Mouse (Mus musculus) ES-E14 (cell line): Measurements from ENCODE around the gene 4930447C04Rik. TPM values are rescaled to one million over a fixed set of nuclear protein-coding genes. Genes with fewer than 3 reads are reported as not detected.

Source experiments
- DNase-seq: peaks from one replicate; pipeline ENCODE4 v3.0.0-alpha.2; 2013; ENCODE audit warnings: low read depth, low spot score
- H3K27ac ChIP-seq: 2 replicates; pipeline ENCODE4 v1.5.1; 2012; ENCODE audit warnings: low read depth, mild to moderate bottlenecking, low read length, moderate library complexity, mixed read lengths; ENCODE audit not compliant: poor library complexity, insufficient read depth, severe bottlenecking
- H3K36me3 ChIP-seq: 2 replicates; pipeline ENCODE4 v1.6.1; 2012; ENCODE audit warnings: mild to moderate bottlenecking, low read length, moderate library complexity, mixed read lengths; ENCODE audit not compliant: control insufficient read depth, poor library complexity, insufficient read depth, severe bottlenecking
- H3K4me1 ChIP-seq, 2 experiments: fragments of 150-350 bp in 1 of 2; sonication (generic) in 1 of 2; 2 replicates each; pipeline ENCODE4 v1.6.1; 2012; ENCODE audit warnings: low read length in 2 of 2, mild to moderate bottlenecking in 1 of 2, mixed read lengths in 1 of 2; ENCODE audit not compliant: control insufficient read depth in 2 of 2, insufficient read depth in 2 of 2, poor library complexity in 1 of 2
- H3K4me3 ChIP-seq, 2 experiments: fragments of 150-350 bp in 1 of 2; sonication (generic) in 1 of 2; 2 replicates each; pipeline ENCODE4 v1.5.1; 2012; ENCODE audit warnings: low read length in 2 of 2, low read depth in 1 of 2, mild to moderate bottlenecking in 1 of 2, mixed read lengths in 1 of 2; ENCODE audit not compliant: insufficient read depth in 1 of 2, poor library complexity in 1 of 2, severe bottlenecking in 1 of 2
- H3K9ac ChIP-seq: 2 replicates; pipeline ENCODE4 v1.6.1; 2012; ENCODE audit warnings: low read depth, mild to moderate bottlenecking, low read length, mixed read lengths; ENCODE audit not compliant: poor library complexity, insufficient read depth, severe bottlenecking
- H3K9me3 ChIP-seq: fragments of 150-350 bp; sonication (generic); 2 replicates; pipeline ENCODE4 v1.6.1; 2012; ENCODE audit warnings: low read depth, mild to moderate bottlenecking, low read length; ENCODE audit not compliant: control insufficient read depth, insufficient read depth
- CHD2 ChIP-seq: IDR thresholded peaks from 2 replicates; pipeline ENCODE4 v1.6.1; 2014; ENCODE audit warnings: mild to moderate bottlenecking, low read depth, low read length, inconsistent platforms
- HCFC1 ChIP-seq: IDR thresholded peaks from 2 replicates; pipeline ENCODE4 v1.6.1; 2012; ENCODE audit warnings: low read length, inconsistent platforms, borderline replicate concordance; ENCODE audit not compliant: insufficient read depth
- MAFK ChIP-seq: IDR thresholded peaks from 2 replicates; pipeline ENCODE4 v1.6.1; 2014; ENCODE audit warnings: mild to moderate bottlenecking, low read depth, low read length, inconsistent platforms; ENCODE audit not compliant: insufficient read depth
- ZC3H11A ChIP-seq: IDR thresholded peaks from 2 replicates; pipeline ENCODE4 v1.6.1; 2012; ENCODE audit warnings: low read depth, mild to moderate bottlenecking, inconsistent platforms, low read length, borderline replicate concordance
- ZNF384 ChIP-seq: IDR thresholded peaks from 2 replicates; pipeline ENCODE4 v1.6.1; 2012; ENCODE audit warnings: low read depth, low read length, inconsistent platforms
- in situ Hi-C, 2 experiments: fragments of 600-800 bp; cut with MboI; formaldehyde crosslinking; loops; one replicate each; pipeline ENCODE4 v1.15.1; 2025; ENCODE audit warnings: low sequenced_read_pairs in 2 of 2, inconsistent platforms in 1 of 2; ENCODE audit not compliant: unreplicated experiment in 2 of 2
- total RNA-seq: library from RNA; depleted of rRNA; stranded (reverse); fragments of 300-350 nt; gene quantifications from 2 replicates; pipeline ENCODE4 v1.2.3, GENCODE M21; 2012

4930447C04Rik gene
- total RNA-seq, 1 experiment = 38.3 TPM

DNA sequence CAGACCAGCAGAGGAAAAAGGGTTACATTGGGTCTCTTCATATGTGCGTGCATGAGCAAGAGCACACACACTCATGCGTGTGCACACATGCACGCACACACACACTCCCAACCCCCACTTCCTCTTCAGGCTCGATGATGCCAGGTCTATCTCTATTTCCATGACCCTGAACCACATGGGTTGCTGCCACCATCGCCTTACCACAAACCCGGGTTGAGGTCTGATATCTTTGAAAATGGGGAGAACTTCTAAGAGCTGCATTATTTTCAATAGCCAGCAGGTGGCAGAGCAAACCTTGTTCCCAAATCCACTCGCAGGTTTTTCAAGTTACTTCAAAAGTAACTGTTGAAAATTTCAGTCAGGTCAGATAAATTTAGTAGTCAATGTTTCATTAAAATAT, 92.8 kb downstream of the 4930447C04Rik start:
- Histone ChIP-seq H3K9ac (0 out of 2 replicates have a peak overlapping the region, but pooled peaks have one; percentile 1), H3K36me3 (no peaks in the 10 kb centered on the region), H3K4me1 (peaks cover 6 to 9% of the 10 kb centered on the region in 2 experiments; a peak in 3 of 4 replicates), H3K27ac (no peak overlapping the region), H3K9me3 (no peaks in the 10 kb centered on the region), H3K4me3 (no peak overlapping the region)
- no peak for TF ChIP-seq CHD2
- peak; percentile 89 for TF ChIP-seq ZC3H11A
- DNase-seq = peak; percentile 68
- in situ Hi-C loops = loop anchor here in 1 of 2 experiments (25.0 kb wide), 1 partner anchor 115 kb away; no protein-coding TSS in a partner anchor

DNA sequence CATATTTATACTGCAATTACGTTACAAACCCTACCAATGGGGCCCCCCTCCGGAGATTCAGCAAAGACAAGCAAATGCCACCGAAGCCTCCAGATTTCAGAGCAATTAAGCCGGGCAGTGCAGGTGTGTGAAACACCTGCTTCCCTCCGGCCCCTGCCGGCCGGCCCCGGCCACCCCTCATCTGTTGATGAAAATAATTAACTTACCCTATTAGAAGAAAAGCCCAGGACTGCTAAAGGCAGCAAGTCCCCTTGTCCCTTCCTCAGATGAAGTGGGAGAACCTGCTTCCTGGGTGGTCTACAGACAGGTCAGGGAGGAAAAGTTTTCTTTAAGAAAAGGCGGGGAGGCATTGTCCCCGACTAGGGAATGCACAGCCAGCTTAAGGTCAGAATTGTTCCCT, 94.6 kb downstream of the 4930447C04Rik start:
- in situ Hi-C loops = loop anchor here in 1 of 2 experiments (25.0 kb wide), 1 partner anchor 116 kb away; no protein-coding TSS in a partner anchor
- H3K4me1 ChIP-seq = peaks cover 6 to 12% of the 10 kb centered on the region in 2 experiments; a peak in 3 of 4 replicates
- no peak overlapping the region for H3K4me3 ChIP-seq
- H3K36me3 ChIP-seq = no peaks in the 10 kb centered on the region
- peak overlapping the region; percentile 33; the same call in 1 of the 2 replicates for H3K9ac ChIP-seq
- DNase-seq = no peak
- no peak overlapping the region for H3K27ac ChIP-seq
- no peaks in the 10 kb centered on the region for H3K9me3 ChIP-seq
- TF ChIP-seq MAFK (no peak), ZNF384 (no peak), HCFC1 (no peak), ZC3H11A (no peak), CHD2 (no peak)

DNA sequence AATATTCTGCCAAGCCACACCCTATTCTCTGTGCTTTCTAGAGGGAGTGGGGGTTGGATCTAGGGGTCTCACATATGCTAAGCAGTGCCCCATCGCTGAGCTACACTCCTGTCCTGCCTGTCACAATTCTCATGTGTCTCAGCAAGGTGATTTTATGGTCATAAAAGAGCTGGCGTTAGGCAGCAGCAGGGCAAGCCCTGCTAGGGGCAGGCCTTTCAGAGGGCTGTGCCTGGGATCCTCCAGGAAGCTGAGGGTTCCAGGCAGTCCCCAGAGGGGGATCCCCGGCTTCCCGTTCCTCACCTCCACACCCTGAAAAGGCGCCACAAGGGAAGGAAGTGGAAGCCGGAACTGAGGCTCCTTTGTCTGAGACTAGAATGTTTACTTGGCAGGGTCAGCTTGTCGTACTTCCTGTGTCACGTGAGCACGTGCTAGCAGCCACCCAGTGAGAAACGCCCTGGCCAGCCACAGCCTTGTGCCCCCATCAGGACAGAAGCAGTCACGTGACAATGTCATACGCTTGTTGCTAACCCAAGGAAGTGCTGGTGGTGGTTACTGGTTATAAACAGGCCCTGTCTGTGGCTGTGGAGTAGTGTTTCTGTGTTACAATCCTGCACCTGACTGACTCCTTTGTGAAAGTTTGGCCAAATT, 96.5 kb downstream of the 4930447C04Rik start:
- Histone ChIP-seq H3K27ac (peak overlapping the region; percentile 96), H3K9ac (peak overlapping the region; percentile 64), H3K36me3 (no peaks in the 10 kb centered on the region), H3K4me1 (peaks cover 6 to 12% of the 10 kb centered on the region in 2 experiments; a peak in 3 of 4 replicates), H3K4me3 (peak overlapping the region; percentile 27 to 44), H3K9me3 (no peaks in the 10 kb centered on the region)
- peak; percentile 68 for DNase-seq
- TF ChIP-seq ZNF384 = peak; percentile 73
- 0 out of 2 replicates have a peak, but pooled peaks have one; percentile 12 for TF ChIP-seq CHD2
- TF ChIP-seq ZC3H11A = no peak
- no peak for TF ChIP-seq MAFK
- TF ChIP-seq HCFC1 = no peak
- in situ Hi-C loops = loop anchor here in 1 of 2 experiments (25.0 kb wide), 1 partner anchor 118 kb away; no protein-coding TSS in a partner anchor

DNA sequence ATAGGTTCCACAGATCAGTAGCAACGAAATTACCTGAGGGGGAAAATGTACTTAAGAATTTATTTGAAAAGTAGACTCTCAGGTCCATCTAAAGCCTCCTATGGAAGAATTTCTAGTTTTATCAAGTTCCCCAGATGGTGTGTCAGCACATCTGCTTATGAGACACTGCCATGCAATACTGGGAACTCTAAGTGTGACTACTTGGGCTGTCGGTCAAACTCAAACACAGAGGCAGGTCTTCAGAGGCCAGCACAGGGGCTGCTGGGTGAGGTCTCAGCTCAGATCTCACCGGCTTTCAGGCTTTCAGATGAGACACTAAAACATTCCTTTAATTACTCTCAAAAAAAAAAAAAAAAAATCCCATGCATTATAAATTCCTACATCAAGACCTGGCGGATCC, 97.0 kb downstream of the 4930447C04Rik start:
- no peaks in the 10 kb centered on the region for H3K36me3 ChIP-seq
- H3K4me3 ChIP-seq = peak overlapping the region in 1 of 2 experiments; percentile 27; a peak in 2 of 4 replicates
- H3K9ac ChIP-seq = no peak overlapping the region; the same call in 1 of the 2 replicates
- peaks cover 6 to 12% of the 10 kb centered on the region in 2 experiments; a peak in 3 of 4 replicates for H3K4me1 ChIP-seq
- no peak for DNase-seq
- in situ Hi-C loops = loop anchor here in 1 of 2 experiments (25.0 kb wide), 1 partner anchor 119 kb away; no protein-coding TSS in a partner anchor
- H3K27ac ChIP-seq = peak overlapping the region; percentile 96; the same call in 1 of the 2 replicates
- TF ChIP-seq ZNF384 (0 out of 2 replicates have a peak, but pooled peaks have one; percentile 6), ZC3H11A (no peak), CHD2 (no peak), MAFK (no peak), HCFC1 (no peak)
- no peaks in the 10 kb centered on the region for H3K9me3 ChIP-seq
